Mouse (Mus musculus) layer of hippocampus, adult 9-11 months (tissue): Measurements from ENCODE around the gene Espnl.

Experiments used
- DNase-seq: peaks from one replicate; pipeline ENCODE4 v3.0.0; 2022

The Espnl gene

DNA sequence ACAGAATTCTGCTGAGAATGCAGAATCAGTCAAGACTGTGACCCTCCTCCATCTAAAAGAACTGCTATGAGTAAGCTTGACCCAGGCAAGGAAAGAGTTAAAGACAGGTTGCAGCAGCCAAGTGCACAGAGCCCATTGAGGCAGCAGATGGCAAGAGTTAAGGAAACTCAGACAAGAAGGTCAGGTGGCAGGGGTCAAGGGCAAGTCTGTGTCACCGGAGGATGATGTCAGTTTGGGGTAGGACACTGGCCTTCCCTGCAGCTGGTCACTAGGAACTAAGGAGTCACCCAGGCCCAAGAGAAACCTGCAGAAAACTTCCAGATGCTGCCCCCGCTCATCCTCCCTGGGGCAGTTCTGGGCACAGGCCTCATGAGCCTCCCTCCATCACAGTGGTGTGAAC, 2.8 kb downstream of the Espnl start:
- no peak for DNase-seq

GRCm38 (mm10) chr1:91325488-91326042, 3.7 kb downstream of the Espnl start:
- no peak for DNase-seq

DNA sequence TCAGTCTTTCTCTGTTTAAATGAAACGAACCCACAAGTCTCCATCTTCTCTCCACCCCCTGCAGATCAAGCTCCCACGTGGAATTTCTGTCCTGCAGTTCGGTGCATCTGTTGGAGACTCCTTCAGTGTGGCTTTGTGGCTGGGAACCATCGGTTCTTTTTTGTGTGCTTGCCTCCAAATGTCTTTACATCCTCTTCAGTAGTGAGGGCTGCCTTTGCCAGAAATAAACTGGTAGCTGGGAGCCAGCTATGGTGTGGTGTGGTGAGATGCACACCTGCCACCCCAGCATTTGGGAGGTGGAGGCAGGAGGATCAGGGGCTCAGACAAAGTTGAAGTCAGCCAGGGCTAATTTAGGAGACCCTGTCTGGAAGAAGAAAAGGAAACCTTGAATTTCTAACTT, 10.2 kb downstream of the Espnl start:
- peak; percentile 40 for DNase-seq

- no peak for DNase-seq
These were observed 11.7 kb downstream of the Espnl start for GRCm38 (mm10) chr1:91333582-91333981.

- no peak for DNase-seq
These were observed 15.5 kb downstream of the Espnl start for GRCm38 (mm10) chr1:91337355-91337754.

GRCm38 (mm10) chr1:91344001-91344400, 22.1 kb downstream of the Espnl start:
- no peak for DNase-seq

GRCm38 (mm10) chr1:91344921-91345685, 23.2 kb downstream of the Espnl start:
- no peak for DNase-seq

DNA sequence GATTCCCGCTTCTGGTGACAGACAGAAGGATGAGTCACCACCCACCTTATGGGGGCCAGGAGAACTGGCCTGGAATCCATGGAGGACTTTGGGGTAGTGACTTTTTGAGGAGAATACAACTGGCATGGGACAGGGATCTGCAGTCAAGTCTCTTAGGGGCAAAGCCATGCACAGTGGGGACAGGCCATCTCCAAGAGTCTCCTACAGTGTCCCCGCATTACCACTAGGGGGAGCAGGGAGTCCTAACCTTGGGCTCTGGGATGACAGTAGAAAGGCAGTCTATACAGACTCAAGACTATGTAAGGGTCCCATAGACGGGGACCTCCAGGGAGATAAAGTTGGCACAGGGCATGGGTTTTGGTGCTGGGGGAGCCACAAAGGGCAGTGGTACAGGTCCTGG, 25.0 kb downstream of the Espnl start:
- peak; percentile 22 for DNase-seq

- DNase-seq, result no peak
These were observed 29.0 kb downstream of the Espnl start, which contains the start of gene Klhl30 for GRCm38 (mm10) chr1:91350841-91351240. Gene Klhl30, plus strand, starts transcription at chr1:91351016.

DNA sequence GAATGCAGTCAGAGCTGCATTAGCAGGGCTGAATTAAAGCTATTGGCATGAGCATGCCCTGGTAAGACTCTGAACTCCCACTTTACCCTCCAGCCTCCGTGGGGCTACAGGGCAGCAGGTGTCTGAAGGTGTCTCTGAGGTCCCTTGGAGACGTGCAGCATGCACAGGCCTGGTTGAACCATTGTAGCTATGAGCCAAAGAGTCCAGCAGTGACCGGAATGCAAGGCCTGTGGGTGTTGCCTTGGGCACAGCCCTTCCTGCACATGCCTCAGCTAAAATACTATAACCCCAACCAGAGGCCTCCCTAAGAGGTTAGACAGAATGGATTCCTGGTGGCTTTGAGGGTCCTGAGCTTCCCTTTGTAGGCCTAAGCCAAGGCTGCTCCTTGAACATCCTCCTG, 29.4 kb downstream of the Espnl start:
- no peak for DNase-seq

- DNase-seq, result no peak
These were observed 30.4 kb downstream of the Espnl start for GRCm38 (mm10) chr1:91352277-91352676.

- no peak for DNase-seq
These were observed 34.2 kb downstream of the Espnl start for GRCm38 (mm10) chr1:91356105-91356504.

DNA sequence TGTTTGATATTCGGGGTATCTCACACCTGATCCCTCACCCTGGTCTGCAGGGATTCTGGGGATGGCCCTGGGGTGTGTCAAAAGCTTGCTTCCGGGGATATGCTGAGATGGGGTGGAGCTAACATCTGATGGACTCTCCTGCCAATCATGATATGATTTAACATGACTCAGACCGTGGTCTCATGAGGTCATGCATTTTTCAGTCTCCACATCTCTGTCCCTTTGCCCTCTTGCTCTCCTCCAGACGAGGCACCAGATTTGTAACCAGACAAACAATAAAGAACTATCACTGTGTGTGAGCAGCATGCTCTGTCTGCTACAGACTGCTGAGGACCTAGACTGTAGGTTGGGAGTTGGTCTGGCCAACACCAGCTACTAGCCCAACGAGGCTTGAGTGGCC, 40.2 kb downstream of the Espnl start:
- no peak for DNase-seq

GRCm38 (mm10) chr1:91364822-91365644, 43.2 kb downstream of the Espnl start:
- no peak for DNase-seq

DNA sequence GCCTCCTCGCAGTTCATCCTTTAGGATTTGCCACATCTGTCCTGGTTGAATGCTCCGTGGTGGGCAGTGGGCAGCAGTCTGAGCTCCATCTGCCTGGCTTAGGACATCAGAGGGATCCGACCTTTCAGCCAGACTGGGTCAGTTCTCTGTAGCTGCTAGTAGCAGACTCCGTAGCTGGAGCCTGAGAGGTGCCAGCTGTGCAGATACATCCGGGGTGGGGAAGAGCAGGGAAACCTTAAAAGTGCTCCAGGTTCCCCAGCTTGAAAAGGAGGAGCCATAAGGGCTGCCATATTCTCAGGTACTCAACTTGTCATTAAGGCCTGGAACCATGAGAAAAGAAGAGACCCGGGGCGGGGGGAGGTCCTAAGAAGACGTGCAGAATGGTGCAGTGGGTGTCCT, 43.9 kb downstream of the Espnl start:
- DNase-seq, result no peak

- DNase-seq, result no peak
These were observed 44.6 kb downstream of the Espnl start, which contains the start of gene Erfe for GRCm38 (mm10) chr1:91366215-91367108. Gene Erfe, plus strand, starts transcription at chr1:91366430.

GRCm38 (mm10) chr1:91367295-91367694, 45.4 kb downstream of the Espnl start:
- no peak for DNase-seq

- DNase-seq, result no peak
These were observed 47.5 kb downstream of the Espnl start for GRCm38 (mm10) chr1:91369408-91369807.

- no peak for DNase-seq
These were observed 48.2 kb downstream of the Espnl start for GRCm38 (mm10) chr1:91370055-91370454.

GRCm38 (mm10) chr1:91373414-91373835, 51.5 kb downstream of the Espnl start:
- no peak for DNase-seq

- peak; percentile 62 for DNase-seq
These were observed 58.7 kb downstream of the Espnl start for GRCm38 (mm10) chr1:91380453-91381090.

DNA sequence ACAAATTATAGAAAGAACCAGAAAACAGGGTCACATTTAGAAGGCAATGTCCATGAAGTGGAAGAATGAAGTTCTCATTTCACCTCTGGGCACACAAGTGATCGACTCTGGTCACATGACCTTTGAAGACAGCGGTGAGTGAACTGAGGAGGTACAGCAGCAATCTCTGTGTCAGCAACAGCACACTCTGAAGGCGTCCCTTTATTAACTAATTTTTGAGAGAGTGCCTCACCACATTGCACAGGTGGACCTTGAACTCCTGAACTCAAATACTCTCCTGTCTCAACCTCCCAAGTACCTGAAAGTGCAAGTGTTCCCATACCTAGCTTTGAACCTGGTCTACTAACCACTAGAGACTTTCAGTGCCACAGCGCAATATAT, 59.2 kb downstream of the Espnl start:
- no peak for DNase-seq
